Mouse (Mus musculus): ENCODE data around the gene Epb41l2.

The Epb41l2 gene

GRCm38 (mm10) chr10:25359208-25359958 lies at the start of gene Epb41l2:
TSS of gene Epb41l2 (plus strand) at chr10:25359798.
- DNase-seq (ENCODE audit: low spot score in 2 of 2) = peak; percentile 88 to 98

- no peak for DNase-seq (ENCODE audit: low spot score in 2 of 2)
These were observed 49.6 kb upstream of the Epb41l2 start for GRCm38 (mm10) chr10:25309996-25310395.

GRCm38 (mm10) chr10:25310736-25311135 lies 48.9 kb upstream of the Epb41l2 start:
- no peak for DNase-seq (ENCODE audit: low spot score in 2 of 2)

DNA sequence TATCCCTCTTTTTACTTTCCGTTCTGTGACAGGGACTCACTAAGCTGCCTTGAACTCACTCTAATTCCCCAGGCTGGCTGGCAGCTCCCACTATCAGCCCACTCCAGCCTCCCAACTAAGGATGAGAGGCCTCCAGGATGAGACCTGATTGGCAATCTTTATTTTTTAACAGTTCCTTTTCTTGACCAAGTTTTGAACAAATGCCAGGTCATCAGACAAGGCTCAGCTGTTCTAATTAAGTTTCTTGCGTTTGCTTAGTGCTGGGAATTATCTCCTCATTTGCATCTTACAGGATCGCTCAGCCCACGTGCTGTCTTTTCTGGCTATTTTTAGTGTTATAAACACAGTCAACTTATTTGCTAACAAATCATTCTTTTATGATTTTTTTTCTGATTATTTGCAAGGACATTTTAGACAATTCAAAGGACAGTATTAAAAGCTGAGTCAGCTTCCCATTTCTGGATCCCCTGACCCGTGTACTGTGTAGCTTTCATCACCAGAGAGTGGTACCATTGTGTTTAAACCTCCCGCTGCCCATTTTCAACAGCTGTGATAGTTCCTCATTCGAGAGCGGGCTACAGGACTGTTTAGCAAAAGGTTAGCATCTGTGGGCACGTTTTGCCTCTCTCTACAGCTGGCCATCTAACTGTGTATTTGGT lies 47.9 kb upstream of the Epb41l2 start:
- no peak for DNase-seq (ENCODE audit: low spot score in 2 of 2)

DNA sequence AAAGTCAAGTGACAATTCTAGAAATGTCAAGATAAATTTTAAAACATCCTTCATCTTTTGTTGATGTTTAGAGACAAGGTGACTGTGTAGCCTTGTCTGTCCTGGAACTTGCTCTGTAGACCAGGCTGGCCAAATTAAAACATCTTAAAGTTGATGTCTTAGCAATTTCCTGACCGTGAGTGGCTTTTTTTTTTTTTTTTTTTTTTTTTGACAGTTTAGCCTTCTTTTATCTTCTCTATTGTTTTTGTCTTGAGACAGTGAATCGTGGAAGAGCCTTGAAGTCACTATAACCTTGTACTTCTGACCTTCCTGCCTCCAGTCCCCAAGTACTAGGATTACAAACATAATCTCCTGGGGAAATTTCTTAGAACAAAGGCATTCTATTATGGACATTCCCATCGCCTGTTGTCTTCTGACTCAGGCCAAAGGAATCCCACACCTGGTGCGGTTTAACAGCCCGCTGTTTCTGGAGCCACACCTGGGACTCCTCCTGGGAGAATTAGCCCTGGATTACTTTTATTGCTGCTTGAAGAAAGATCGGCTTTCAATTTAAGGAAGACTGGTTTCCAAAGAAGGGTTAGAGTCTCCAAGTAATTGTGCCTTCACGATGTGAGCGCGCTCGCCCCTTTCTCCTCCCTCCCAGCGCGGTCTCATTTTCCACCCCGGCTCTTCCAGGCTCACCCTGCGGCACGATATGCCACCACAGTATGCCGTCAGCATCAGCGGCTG lies 45.6 kb upstream of the Epb41l2 start:
- DNase-seq (ENCODE audit: low spot score in 2 of 2) = no peak

- no peak for DNase-seq (ENCODE audit: low spot score in 2 of 2)
These were observed 41.9 kb upstream of the Epb41l2 start for GRCm38 (mm10) chr10:25317665-25318064.

DNA sequence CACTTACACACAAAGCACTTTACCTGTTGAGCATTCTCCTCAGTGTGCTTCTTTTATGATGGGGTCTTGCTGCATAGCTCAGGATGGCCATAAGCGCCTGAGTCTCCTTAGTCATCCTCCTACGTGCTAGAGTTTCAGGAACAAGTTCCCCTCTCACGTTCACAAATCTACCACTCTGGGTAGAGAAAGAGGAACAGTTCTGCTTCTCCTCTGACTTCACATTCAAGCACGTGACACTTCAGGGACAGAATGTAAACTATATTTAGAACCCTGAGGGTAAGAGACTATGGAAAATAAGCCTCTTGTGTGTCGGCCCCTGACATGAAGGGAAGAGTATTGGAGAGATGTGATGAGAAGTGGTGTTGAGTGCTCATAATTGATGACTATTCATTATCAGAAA lies 41.2 kb upstream of the Epb41l2 start:
- DNase-seq (ENCODE audit: low spot score in 2 of 2) = no peak

- DNase-seq (ENCODE audit: low spot score in 2 of 2) = no peak
These were observed 40.1 kb upstream of the Epb41l2 start for GRCm38 (mm10) chr10:25319531-25319930.

DNA sequence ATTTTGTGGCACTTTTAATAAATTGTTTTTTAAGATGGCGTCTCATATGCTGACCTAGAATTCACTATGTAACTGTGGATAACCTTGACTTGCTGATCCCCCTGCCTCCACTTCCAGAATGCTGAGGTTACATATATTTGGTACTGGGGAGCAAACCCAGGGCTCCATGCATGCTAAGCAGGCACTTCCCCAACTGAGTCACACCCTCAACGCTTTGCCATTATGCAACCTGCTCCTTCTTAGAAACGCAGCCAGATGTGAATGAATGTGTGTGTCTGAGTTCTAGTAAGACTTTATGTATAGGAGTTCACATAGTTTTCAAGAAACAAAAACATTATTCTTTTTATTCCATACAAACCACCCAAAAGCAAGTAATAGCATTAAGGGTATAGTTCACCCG lies 38.4 kb upstream of the Epb41l2 start:
- DNase-seq (ENCODE audit: low spot score in 2 of 2) = no peak

DNA sequence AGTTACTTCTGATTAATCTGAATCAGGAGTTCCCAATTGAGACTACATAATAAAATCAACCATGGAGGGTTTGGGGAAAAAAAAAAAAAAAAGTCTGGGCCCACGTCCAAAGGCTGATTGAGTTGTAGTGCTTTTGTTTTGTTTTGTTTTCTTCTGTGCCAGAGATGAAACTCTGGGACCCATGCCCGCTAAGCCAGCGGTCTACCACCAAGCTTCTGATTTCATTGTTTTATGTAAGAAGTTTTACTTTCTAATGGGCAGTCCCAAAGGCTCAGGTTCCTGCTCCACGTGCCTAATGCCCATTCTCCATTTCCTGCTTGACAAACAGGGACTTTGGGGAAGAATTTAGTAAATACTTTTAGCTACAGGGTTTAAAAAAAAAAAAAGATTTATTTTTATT lies 33.9 kb upstream of the Epb41l2 start:
- DNase-seq (ENCODE audit: low spot score in 2 of 2) = no peak

- DNase-seq (ENCODE audit: low spot score in 2 of 2) = no peak
These were observed 32.1 kb upstream of the Epb41l2 start for GRCm38 (mm10) chr10:25327511-25327910.

GRCm38 (mm10) chr10:25330094-25330493 lies 29.5 kb upstream of the Epb41l2 start:
- no peak for DNase-seq (ENCODE audit: low spot score in 2 of 2)

DNA sequence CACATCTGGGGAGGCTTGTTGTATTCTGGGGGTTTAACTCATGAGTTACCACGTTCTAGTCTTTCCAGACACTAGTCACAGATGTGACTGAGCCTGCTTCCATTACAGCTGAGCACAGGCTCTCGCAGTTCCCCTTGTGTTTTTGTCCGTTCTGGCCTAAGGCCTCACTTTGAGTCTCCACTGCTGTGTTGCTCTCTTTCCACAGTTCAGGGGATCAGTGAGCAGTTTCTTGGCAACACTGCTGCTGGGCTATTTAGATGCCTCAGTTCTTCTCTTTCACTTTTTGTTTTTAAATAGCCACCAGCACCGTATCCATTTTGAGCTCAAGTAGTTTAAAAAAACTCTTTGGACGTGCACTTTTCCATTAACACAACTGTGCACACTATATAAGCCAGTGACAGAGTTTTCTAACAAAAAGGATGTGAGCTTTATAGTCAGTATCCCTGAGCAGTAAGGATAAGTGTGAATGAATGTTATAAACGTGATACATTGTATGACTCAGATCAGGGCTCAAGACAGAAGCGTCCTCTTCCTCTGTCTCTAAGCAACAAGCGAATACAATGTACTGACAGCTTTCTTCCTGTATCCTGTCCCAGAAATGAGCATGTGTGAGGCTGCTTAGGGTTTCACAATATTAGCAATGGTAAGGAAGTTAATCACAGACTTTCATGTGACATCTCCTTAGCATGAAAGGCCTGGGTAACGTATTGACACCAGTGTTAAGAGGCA lies 28.1 kb upstream of the Epb41l2 start:
- no peak for DNase-seq (ENCODE audit: low spot score in 2 of 2)

DNA sequence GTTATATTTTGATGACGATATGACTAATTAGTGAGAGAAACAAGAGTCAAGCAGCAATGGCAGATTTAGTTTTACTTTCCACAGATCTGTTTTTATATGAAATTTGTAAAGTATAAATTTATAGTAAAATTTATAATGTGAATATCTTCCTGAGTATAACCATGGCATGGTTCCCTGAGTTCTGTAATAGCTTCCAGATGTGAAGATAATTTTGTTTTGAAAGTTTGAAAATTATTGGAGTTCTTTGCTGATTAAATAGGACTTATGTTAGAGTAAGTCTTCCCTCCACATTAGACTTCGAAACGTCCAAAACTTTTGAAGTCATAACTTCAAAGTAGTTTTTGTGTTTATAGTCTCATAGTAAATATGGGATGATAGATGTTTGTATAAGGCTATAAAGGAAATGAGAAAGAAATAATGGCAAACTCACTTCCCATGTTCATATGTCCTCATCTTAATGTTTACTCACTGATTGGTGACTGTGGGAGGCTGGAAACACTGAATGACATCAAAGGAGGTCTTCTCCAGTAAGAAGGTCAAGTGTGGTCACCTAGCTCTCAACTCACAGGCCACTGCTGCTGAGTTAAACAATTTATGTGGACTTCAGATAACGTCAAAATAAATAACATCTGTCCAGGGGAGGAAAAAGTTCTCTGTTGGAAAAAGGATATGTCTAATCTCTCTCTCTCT lies 26.1 kb upstream of the Epb41l2 start:
- DNase-seq (ENCODE audit: low spot score in 2 of 2) = no peak

DNA sequence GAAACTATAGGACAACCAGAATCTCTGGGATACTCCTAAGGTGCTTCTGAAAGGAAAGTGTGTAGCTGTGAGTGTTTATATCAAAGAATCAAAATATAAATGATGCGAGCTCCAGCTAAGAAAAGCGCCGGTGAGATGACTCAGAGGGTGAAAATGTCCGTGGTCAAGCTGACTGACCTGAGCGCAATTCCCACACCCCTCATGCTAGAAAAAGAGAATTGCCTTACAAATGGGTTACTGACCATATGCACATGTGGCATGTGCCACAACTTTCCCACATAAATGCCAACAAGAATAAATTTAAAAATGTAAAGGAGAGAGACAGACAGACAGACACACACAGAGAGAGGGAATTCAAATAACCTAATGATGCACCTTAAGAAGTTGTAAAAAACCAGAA lies 18.9 kb upstream of the Epb41l2 start:
- no peak for DNase-seq (ENCODE audit: low spot score in 2 of 2)

DNA sequence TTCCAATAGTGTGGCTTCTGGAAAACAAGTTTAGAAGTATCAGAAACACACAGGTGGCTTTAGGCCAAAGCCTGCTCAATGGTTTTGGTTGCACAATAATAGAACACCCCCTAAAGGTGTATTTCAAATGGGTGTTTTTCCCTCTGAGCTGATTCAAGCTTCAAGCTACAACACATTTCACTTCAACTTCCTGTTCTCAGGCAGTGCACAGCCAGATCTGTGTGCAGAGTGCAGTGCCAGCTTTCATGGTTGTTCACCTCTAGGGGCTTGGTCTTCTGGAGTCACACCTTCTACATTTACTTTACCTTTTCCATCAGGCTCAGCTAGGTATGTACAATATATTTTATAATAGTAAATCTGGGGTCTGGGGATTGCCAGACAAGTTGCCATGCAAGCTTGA lies 16.8 kb upstream of the Epb41l2 start:
- no peak for DNase-seq (ENCODE audit: low spot score in 2 of 2)

DNA sequence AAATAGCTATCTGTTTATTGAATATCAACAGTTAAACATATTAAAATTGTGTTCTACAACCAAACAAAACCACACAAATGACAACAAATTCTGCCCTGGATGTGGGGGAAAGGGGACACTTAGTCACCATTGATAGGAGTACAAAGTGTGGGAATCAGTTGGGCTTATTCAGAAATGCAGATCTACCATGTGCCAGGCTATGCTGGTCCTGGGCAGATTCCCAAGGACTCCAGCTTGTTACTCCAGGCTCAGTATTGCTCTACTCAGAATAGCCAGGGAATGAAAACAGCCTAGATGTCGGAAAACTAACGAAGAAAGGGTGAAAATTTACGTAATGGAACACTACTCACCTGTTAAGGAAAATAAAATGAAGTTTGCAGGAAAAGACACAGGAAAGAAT lies 5.7 kb upstream of the Epb41l2 start:
- DNase-seq (ENCODE audit: low spot score in 2 of 2) = no peak

- DNase-seq (ENCODE audit: low spot score in 2 of 2) = no peak
These were observed 5.2 kb upstream of the Epb41l2 start for GRCm38 (mm10) chr10:25354390-25354789.

- peak in 1 of 2 experiments; percentile 17 for DNase-seq (ENCODE audit: low spot score in 2 of 2)
These were observed 587 bp downstream of the Epb41l2 start for GRCm38 (mm10) chr10:25359959-25360811.

DNA sequence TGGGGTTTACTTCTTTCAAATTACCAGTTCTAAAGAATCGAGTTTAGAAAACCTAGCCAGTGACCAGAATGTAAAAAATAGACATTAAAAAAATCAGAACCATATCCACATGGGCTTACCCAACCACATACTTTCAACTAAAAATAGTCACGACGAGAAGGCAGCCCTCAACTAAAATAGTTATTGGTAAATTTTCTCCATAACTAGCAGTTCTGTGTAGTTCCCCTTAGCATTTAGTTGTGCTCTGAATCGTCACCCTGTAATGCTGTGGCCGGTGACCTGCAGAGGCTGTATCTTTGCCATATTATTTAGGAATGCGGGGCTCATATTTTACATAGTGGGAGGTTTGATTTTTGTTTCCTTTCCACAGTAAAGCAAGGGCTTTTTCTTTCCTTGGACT lies 2.6 kb downstream of the Epb41l2 start:
- no peak for DNase-seq (ENCODE audit: low spot score in 2 of 2)

DNA sequence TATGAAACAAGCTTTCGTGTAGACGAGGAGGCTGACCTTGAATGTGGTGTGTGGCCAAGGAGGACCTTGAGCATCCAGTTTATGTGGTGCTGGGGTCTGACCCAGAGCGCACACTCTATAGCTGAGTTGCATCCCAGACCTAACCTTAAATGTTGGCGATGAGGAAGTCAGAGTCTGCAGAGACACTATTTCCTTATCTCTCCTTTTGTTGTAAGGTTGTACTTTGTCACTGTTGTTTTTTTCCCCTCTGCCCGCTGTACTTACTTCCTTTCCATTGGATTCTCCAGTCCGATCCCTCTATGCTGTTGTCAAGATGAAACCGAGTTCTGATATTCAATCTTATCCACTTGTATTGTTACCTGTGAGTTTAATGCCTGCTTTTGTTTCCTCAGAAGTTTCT lies 5.6 kb downstream of the Epb41l2 start:
- DNase-seq (ENCODE audit: low spot score in 2 of 2) = no peak

Data from thymus, postnatal 10 days (tissue).